Mouse (Mus musculus) left cerebral cortex, adult 8-10 months (tissue): Measurements from ENCODE around the gene Kdm6b. TPM values are rescaled to one million over a fixed set of nuclear protein-coding genes. Genes with fewer than 3 reads are reported as not detected.

Experiments used
- DNase-seq, 2 experiments: peaks; one replicate each; pipeline ENCODE4 v3.0.0; 2022; ENCODE audit warnings: low spot score in 2 of 2
- total RNA-seq, 4 experiments: library from RNA; stranded (reverse); gene quantifications; 2 replicates each; pipeline ENCODE4 v1.2.4; 2022

Gene Kdm6b
- total RNA-seq, result 10 to 100 TPM; 17.3 to 29.2 (median 21.9) TPM

- peak in 1 of 2 experiments; percentile 61 for DNase-seq
Measured at GRCm38 (mm10) chr11:69413221-69414181, at the start of gene Kdm6b. Gene Kdm6b, minus strand, starts transcription at chr11:69413675.

- no peak for DNase-seq
Measured at GRCm38 (mm10) chr11:69461568-69461967, 48.1 kb upstream of the Kdm6b start.

DNA sequence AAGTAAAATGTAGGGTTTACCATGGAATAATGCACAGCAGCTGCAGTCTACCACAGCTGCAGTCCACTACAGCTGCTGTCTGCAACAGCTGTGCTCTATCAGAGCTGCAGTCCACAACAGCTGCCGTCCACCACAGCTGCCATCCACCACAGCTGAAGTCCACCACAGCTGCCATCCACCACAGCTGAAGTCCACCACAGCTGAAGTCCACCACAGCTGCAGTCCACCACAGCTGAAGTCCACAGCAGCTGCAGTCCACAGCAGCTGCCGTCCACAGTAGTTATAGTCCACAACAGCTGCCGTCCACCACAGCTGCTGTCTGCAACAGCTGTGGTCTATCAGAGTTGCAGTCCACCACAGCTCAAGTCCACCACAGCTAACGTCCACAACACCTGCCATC is 46.4 kb upstream of the Kdm6b start:
- no peak for DNase-seq

DNA sequence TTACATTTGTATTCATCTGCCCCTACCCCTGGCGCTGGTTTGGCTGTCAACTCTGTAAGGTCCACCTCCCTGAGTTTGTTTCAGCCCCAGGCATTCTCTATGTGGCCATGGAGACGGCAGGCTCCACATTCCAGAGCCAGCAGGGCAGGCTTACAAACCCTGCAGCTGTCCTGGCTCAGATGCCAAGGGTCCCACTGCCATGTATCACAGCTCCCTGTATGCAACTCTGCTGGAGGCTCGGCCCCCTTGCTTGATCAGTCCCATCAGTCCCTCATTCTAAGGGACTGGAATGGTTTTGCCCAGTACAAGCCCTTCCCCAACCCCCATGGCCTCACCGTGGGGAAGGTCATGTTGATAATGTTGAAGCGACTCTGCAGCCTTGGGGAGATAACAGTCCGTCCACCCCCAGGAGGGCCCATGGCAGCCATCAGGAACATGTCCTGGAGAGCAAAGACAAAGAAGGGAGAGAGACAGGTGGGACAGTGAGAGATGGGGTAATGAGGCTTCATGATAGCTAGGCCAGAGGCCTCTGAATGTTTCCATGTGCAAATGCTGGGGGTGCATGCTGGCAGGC is 43.6 kb upstream of the Kdm6b start:
- DNase-seq, result no peak

DNA sequence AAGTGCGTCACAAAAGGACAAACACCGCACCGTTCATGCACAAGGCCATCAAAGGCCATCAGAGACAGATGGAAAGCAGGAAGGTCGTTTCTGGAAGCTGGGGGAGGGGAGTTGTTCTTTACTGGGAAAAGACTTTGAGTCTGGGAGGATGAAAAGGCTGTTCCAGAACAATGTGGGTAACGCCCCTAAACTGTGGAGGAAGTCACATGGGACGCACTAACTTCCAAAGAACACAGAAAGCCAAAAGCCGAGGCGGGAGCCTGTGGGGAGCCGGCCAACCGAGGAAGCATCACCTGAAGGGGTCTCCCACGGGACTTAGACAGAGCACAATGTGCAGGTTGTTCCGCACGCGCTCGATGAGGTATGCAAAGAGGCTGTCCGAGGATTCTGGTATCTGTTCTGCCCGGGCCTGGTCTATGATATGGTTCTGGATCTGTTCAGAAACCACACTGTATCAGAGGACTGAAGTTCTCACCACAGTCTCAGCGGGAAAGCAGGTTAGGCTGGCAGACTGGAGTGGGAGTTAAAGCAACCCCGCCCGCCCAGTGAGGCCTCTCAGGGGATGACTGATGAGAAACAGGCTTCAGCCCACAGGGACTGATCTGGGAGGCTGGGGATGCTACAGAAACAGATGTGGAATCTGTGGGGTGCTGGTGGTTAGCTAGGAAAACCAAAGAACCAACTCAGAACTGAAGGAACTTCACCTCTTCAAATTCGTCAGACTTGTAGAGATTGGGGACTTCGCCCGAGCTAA is 38.8 kb upstream of the Kdm6b start:
- DNase-seq, result no peak

- DNase-seq, result no peak
Measured at GRCm38 (mm10) chr11:69447299-69447698, 33.8 kb upstream of the Kdm6b start.

GRCm38 (mm10) chr11:69443328-69443727 is 29.9 kb upstream of the Kdm6b start:
- no peak for DNase-seq

- DNase-seq, result no peak
Measured at GRCm38 (mm10) chr11:69437291-69437690, 23.8 kb upstream of the Kdm6b start.

- DNase-seq, result no peak
Measured at GRCm38 (mm10) chr11:69433189-69433588, 19.7 kb upstream of the Kdm6b start.

DNA sequence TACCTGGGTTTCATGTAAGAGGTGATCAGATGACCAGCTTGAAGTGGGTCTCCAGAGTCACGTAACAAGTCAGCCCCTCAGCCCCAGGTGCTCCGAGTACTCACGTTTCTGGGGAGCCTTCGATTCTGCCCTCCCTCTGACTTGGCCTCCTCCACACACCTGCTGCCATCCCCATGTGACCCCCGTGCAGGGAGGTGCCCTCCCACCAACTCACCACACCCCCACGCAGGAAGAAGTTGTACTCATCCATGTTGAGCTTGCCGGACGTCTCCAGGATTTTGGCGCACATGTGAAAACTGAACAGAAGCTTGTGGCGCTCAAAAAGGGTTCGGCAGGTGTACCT is 19.1 kb upstream of the Kdm6b start:
- no peak for DNase-seq

DNA sequence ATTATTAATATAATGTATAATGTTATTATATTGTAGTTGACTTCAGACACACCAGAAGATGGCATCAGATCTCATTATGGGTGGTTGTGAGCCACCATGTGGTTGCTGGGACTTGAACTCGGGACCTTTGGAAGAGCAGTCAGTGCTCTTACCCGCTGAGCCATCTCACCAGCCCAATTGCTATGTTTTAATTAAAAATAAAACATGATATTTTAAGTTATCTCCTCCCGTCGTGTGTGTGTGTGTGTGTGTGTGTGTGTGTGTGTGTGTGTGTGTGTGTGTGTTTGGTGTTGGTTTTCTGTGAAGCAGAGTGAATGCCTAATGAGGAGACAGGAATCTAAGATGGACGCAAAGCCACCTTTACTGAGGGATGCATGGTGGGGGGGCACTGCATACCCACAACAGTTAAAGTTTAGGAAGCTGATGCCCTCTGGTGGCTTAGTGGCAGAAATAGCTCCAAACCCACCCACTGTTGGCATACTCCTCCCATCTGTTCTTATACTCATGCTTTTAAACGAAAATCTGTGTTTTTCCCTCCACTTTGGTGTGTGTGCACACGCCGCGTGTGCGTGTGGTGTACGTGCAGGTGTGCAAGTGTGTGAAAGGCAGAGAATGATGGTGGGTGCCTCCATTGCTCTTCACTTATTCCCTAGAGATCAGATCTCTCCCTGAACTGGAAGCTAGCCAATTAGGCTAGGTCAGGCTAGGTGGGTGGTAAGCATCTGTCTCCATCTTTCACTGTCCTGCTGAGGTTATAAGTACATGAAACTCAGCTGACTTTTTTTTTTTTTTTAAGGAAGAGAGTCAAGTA is 18.6 kb upstream of the Kdm6b start:
- peak; percentile 21 to 68 for DNase-seq

GRCm38 (mm10) chr11:69430631-69431030 is 17.2 kb upstream of the Kdm6b start:
- no peak for DNase-seq

DNA sequence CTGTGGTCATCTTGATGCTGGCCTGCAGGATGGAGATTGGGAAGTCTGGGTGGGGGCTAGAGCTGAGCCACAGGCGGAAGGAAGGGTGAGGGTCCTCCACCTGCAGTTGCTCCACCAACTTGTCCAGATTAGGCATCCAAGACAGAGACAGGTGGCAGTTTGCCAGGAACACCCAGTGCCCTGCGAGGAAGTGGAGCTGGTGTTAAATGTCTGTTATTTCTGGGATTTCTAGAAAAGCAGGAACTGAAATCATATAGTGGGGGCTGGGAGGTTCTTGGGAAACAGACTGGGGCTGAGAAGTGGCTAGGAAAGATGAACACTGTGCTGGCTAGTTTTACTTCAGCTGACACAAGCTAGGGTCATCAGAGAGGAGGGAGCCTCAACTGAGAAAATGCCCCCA is 15.8 kb upstream of the Kdm6b start:
- DNase-seq, result no peak

- no peak for DNase-seq
Measured at GRCm38 (mm10) chr11:69428751-69429150, 15.3 kb upstream of the Kdm6b start.

DNA sequence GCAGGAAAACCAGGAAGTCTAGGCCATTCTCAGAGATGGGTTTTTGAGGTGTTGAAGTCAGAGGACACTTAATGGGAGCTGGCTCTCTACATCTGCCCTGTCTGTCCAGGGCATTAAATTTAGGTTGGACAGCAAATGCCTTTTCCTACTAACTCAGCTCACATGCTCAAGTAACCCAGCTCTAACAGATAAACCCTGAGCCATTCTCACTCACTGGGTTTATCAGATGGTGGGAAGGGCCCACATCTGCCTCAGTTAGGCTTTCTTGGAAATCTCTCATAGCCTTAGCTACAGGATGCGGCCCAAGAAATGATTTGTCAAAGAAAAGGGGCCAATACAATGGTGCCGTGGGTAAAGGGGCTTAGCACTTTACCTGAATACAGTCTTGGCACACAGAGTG is 12.8 kb upstream of the Kdm6b start:
- no peak for DNase-seq

- DNase-seq, result no peak
Measured at GRCm38 (mm10) chr11:69423885-69424284, 10.4 kb upstream of the Kdm6b start.

DNA sequence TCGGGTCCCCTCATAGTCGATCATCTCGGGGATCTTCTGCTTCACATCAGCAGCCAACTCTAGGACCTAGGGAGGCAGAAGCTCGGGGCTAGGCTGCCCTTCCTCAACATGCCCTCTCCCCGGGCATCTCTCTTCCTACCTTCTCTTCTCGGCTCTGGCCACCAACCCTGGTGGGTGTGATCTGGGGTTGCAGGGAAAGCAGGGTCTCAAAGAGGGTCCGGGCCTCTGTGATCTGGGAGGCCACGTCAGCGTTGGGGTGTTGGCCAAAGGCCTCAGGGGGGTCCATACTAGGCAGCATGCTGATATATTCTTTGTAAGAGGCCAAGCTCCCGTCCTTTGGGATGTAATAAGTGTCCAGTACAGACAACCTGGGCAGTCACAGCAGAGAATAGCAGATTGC is 9.4 kb upstream of the Kdm6b start:
- DNase-seq, result no peak

DNA sequence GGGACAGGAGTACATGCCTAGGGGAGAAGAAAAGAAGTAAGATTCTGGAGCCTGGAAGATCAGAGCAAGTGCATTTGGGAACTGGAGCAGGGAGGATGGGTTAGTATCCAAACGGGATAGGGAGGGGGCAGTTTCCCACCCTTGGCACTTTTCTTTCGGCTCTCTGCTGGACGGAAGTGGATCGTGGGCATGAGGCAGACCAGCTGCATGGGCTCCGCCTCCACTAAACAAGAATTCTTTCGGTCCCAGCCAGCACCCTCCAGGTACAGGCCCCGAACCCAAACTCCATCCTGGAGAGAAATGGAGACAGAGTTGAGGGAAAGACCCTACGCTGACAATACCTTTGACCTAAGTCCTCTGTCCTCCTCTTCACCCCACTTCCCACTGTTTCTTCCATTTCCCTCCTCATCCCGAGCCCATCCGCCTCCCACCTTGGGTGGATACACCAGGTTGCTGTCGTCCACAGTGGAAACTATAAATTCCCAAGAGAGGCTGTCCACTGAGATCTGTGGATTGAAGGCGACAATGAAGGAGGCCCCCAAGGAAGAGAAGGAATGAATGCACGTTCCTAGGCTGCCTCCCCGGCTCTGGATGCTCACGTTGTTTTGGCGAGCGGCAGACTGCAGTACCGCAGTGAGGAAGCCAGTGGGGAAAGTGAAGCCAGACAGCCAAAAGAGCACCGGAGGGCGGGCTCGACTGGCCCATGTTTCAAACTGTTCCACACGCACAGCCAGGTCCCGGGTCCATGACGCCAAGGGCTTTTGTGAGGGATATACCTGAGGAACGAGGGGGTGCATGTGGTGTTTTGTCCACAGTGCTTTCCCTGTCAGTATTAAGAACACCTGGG is 7.9 kb upstream of the Kdm6b start:
- no peak for DNase-seq

- DNase-seq, result no peak
Measured at GRCm38 (mm10) chr11:69420554-69421000, 7.1 kb upstream of the Kdm6b start.

- DNase-seq, result no peak
Measured at GRCm38 (mm10) chr11:69419813-69420553, 6.5 kb upstream of the Kdm6b start.
